Mouse (Mus musculus): ENCODE measurements around the gene Olfr1454.

The Olfr1454 gene

DNA sequence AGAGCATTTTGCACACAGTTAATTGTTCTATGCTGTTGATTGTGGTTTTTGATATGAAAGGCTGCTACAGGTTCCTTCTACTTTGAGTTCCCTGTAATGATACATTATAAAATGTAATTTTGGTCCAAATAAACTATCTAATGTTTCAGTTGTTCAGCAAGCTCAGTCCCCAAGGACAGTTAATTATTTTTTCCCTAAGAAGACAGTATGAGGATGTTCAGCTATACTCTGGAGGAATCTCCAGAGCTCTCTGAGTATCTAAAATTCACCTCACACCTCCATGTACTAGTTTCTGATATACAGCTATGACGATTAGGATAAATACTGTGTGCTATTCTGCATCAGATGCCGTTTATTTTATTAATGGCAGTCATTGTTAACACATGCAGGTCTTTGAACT, at the start of gene Olfr1454:
TSS of gene Olfr1454 (plus strand) at position 301 of the 400 bp plus-strand sequence.
- no peak for DNase-seq (ENCODE audit: low read depth, low spot score)

DNA sequence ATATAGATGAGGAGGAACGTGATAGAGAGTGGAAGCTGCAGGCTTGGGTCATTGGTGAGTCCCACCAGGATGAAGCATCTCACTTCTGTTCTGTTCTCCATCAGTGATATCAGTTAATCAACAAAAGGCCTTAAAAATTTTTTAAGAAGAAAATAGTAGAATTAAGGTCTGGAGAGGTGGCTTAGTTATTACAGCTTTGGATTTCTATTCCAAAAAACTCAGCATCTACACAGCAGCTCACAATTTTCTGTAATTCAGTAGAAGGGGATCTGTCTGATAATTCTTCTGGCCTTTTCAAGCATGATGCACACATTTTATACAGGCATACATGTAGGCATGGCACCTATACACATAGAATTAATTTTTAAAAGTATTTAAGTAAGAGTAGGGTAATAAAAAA, 32.2 kb upstream of the Olfr1454 start, which contains the start of gene Olfr1453:
TSS of gene Olfr1453 (minus strand) at position 101 of the 400 bp plus-strand sequence.
- no peak for DNase-seq (ENCODE audit: low read depth, low spot score)

DNA sequence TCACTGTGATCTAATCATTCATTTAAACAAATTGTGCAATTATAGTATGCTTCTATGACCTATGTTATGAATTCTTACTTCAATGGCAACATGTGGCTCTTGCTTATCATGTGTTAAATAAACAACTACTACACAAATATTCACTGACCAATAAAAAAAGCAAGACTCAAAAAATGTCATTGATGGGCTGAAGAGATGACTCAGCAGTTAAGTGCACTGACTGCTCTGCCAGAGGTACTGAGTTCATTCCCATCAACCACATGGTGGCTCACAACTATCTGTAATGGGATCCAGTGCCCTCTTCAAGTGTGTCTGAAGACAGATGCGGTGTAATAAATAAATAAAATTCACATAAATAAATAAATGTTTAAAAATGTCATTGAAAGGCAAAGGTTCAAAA, 33.5 kb downstream of the Olfr1454 start:
- DNase-seq (ENCODE audit: low read depth, low spot score), result no peak

DNA sequence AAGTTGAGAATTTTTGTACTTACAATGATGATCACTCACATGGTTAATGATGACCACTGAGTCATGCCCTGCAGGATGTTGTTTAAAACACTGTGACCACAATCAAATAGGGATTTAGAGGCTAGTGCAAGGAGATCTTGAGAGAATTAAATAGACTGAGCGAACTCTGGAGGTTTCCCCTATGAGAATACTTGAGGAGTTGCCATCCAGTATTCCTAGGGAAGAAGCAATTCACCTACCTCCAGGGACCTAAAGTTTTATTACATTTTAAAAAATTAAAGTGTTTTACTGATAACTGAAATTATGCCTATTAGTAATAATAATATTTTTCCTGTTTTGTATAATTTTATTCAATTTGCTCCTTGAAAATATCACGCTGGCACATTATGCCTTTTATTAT, 37.4 kb downstream of the Olfr1454 start, which contains the start of gene Olfr1457:
TSS of gene Olfr1457 (minus strand) at position 101 of the 400 bp plus-strand sequence.
- DNase-seq (ENCODE audit: low read depth, low spot score), result no peak

DNA sequence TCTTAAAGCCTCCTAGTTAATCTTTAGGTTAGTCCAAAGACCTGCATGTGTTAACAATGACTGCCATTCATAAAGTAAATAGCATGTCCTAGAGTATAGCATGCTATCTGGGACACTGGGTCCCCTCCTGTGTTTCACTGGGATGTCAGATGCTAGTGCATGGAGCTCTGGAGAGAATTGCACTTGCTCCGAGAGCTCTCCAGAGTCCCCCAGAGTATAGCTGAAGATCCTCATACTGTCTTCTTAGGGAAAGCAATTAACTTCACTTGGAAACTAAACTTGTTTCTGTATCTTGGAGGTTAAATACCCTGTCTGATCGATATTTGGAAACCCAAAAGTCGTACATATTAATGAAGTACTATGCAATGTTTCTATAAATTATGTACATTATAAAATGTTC, 46.3 kb downstream of the Olfr1454 start, which contains the start of gene Olfr1458:
TSS of gene Olfr1458 (minus strand) at position 101 of the 400 bp plus-strand sequence.
- no peak for DNase-seq (ENCODE audit: low read depth, low spot score)

Measured in R1 (cell line).